Mouse (Mus musculus): ENCODE data around the gene Fyco1. TPM values are rescaled to one million over a fixed set of nuclear protein-coding genes. Genes with fewer than 3 reads are reported as not detected.
"Not testable (repeated sequence)": the region's sequence is repeated elsewhere in the genome, so short reads cannot be mapped to it uniquely, and the experiment has no call there.

Fyco1 gene
- polyA plus RNA-seq, 1 experiment from 2014 or later, result 10.8 TPM

DNA sequence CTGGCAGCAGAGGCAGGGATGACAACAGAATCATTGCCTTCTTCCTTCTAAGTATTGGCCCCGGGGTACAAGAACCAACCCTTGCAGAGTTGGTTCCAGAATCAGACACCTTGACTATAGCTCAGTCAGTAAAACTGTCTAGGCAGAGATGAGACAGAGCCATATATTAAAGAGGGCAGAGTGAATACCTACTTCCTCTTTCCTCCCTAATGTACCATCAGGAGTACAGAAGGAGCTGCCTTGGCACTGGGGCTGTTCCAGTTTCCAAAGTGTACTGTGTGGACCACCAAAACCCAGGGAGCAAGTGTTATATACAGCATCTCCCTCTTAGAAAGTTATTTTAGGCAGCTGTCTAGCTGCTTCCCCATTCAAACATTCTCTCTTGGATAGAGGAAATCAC is 50.2 kb downstream of the Fyco1 start:
- no peak for ATAC-seq (ENCODE audit: low FRiP score, low TSS enrichment)
- no peak overlapping the region for H3K9ac ChIP-seq (replicated peaks; ENCODE audit: low read length)
- 94% methylated on average over 1 of the region's 1 CpGs for WGBS
- H3K27ac ChIP-seq (ENCODE audit: low read length), result no peak overlapping the region
- H3K9me3 ChIP-seq (ENCODE audit: low read length), result no peaks in the 10 kb centered on the region
- peaks cover 11% of the 10 kb centered on the region for H3K36me3 ChIP-seq (ENCODE audit: insufficient read depth, low read length)
- H3K4me1 ChIP-seq (ENCODE audit: insufficient read depth, low read length), result no peaks in the 10 kb centered on the region
- H3K27me3 ChIP-seq (ENCODE audit: insufficient read depth, low read length), result no peaks in the 10 kb centered on the region
- H3K4me2 ChIP-seq (replicated peaks; ENCODE audit: low read depth, low read length), result no peak overlapping the region
- no peak overlapping the region for H3K4me3 ChIP-seq (ENCODE audit: low read length)

DNA sequence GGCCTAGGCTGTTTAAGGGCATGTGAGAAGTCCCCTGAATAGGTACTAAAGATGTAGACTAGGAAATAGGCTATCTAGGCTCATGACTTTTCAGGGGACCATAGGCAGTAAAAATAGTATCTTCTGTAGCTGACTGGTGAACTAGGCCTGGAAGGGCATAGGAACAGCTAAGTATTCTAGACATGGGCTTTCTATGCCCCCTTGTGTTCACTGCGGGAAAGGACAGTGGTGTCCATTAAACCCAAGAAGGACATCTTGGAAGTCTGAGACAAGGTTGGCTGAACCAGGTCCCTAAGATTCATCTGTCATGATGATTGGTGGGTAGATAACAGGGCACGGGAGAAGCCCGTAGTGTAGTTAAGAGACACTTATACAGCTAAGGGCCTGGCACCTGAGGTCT is 55.5 kb downstream of the Fyco1 start:
- no peak overlapping the region for H3K27ac ChIP-seq (ENCODE audit: low read length)
- no peak overlapping the region for H3K4me3 ChIP-seq (ENCODE audit: low read length)
- H3K36me3 ChIP-seq (ENCODE audit: insufficient read depth, low read length), result peaks cover 36% of the 10 kb centered on the region
- no peak overlapping the region for H3K4me2 ChIP-seq (replicated peaks; ENCODE audit: low read depth, low read length)
- no peak overlapping the region for H3K9ac ChIP-seq (replicated peaks; ENCODE audit: low read length)
- H3K4me1 ChIP-seq (ENCODE audit: insufficient read depth, low read length), result no peaks in the 10 kb centered on the region
- no peaks in the 10 kb centered on the region for H3K9me3 ChIP-seq (ENCODE audit: low read length)
- 49% methylated on average over 3 of the region's 3 CpGs for WGBS
- H3K27me3 ChIP-seq (ENCODE audit: insufficient read depth, low read length), result no peaks in the 10 kb centered on the region
- ATAC-seq (ENCODE audit: low FRiP score, low TSS enrichment), result peak; percentile 69; the same call in 1 of the 2 replicates

DNA sequence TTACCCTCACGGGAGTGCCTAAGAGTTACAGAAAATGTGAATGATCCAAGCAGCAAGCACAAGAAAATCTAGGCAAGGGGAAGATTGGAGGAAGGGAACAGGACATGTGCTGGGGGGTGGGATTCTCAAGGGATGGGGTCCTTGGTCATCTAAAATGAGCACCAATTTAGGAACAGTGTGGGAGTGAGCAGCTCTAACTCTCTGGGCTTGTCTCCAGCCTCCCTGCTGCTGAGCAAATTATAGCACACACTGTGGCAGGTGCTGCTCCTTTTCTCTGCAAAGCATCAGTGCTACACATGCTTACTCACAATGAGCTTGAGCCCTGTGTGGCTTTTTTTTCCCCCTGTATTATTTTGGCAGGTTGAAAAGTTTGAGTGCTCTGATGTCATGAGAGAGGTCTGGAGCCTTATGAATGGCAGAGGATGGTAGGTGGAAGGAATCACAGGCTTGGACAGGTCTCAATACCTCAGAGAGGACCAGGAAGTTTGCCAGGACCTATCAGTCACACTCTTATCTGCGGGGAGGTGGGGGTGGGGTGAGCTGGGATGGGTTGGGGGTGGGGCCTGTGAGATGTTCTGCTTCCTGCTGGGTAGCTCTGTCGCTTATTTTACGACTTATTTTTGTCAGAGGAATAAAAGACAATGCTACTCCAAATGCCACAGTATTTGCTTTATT is 62.7 kb downstream of the Fyco1 start:
- Histone ChIP-seq H3K27ac (ENCODE audit: low read length) (no peak overlapping the region), H3K36me3 (ENCODE audit: insufficient read depth, low read length) (peaks cover 33% of the 10 kb centered on the region), H3K4me2 (replicated peaks; ENCODE audit: low read depth, low read length) (no peak overlapping the region), H3K4me1 (ENCODE audit: insufficient read depth, low read length) (no peaks in the 10 kb centered on the region), H3K27me3 (ENCODE audit: insufficient read depth, low read length) (no peaks in the 10 kb centered on the region), H3K9ac (replicated peaks; ENCODE audit: low read length) (no peak overlapping the region), H3K9me3 (ENCODE audit: low read length) (peaks cover 4% of the 10 kb centered on the region), H3K4me3 (ENCODE audit: low read length) (no peak overlapping the region)
- 78% methylated on average over 4 of the region's 4 CpGs for WGBS
- no peak for ATAC-seq (ENCODE audit: low FRiP score, low TSS enrichment)

DNA sequence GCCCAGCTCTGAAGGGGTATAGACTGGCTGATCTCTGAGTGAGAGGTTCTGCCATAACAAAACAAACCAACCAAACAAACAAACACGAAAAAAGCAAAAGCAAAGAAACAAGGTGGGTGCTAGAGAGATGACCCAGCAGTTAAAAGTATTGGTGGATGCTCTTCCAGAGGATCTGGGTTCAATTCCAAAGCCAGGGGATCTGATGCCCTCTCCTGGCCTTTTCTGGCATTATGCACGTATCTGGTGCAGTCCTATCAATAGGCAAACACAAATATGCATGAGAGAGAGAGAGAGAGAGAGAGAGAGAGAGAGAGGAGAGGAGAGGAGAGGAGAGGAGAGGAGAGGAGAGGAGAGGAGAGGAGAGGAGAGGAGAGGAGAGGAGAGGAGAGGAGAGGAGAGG is 78.4 kb downstream of the Fyco1 start:
- WGBS, result 34% methylated on average over 2 of the region's 2 CpGs

DNA sequence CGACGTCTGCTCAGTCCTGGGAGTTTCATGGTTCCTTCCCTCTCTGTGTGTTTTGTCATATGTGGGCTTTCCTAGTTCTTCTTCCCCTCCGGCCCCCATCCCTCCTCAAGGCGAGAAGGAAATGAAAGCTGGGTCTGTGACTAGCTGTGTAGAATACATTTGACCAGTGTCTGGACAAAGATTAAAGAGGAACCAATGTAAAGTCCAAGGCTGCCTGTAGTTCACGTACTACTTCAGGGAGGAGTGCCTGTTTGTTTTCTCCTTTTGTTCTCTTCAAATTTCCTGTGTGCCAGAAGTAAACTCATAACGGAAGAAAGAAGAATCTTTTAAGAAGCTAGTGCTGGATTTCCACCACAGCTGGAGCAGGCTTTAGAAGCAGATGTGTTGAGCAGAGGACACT is 82.2 kb downstream of the Fyco1 start:
- no peaks in the 10 kb centered on the region for H3K36me3 ChIP-seq (ENCODE audit: insufficient read depth, low read length)
- no peaks in the 10 kb centered on the region for H3K27me3 ChIP-seq (ENCODE audit: insufficient read depth, low read length)
- ATAC-seq (ENCODE audit: low FRiP score, low TSS enrichment), result no peak
- no peak overlapping the region for H3K4me2 ChIP-seq (replicated peaks; ENCODE audit: low read depth, low read length)
- H3K4me1 ChIP-seq (ENCODE audit: insufficient read depth, low read length), result no peaks in the 10 kb centered on the region
- no peak overlapping the region for H3K27ac ChIP-seq (ENCODE audit: low read length)
- H3K9me3 ChIP-seq (ENCODE audit: low read length), result no peaks in the 10 kb centered on the region
- no peak overlapping the region for H3K9ac ChIP-seq (replicated peaks; ENCODE audit: low read length)
- no peak overlapping the region for H3K4me3 ChIP-seq (ENCODE audit: low read length)
- 46% methylated on average over 6 of the region's 6 CpGs for WGBS

More for the DNA sequence above, 78.4 kb downstream of the Fyco1 start:
- H3K27ac ChIP-seq (ENCODE audit: low read length); ATAC-seq (ENCODE audit: low FRiP score, low TSS enrichment); H3K9me3 ChIP-seq (ENCODE audit: low read length); H3K27me3 ChIP-seq (ENCODE audit: insufficient read depth, low read length); H3K36me3 ChIP-seq (ENCODE audit: insufficient read depth, low read length); H3K4me1 ChIP-seq (ENCODE audit: insufficient read depth, low read length); H3K4me3 ChIP-seq (ENCODE audit: low read length); H3K4me2 ChIP-seq (replicated peaks; ENCODE audit: low read depth, low read length); H3K9ac ChIP-seq (replicated peaks; ENCODE audit: low read length): not testable (repeated sequence)

DNA sequence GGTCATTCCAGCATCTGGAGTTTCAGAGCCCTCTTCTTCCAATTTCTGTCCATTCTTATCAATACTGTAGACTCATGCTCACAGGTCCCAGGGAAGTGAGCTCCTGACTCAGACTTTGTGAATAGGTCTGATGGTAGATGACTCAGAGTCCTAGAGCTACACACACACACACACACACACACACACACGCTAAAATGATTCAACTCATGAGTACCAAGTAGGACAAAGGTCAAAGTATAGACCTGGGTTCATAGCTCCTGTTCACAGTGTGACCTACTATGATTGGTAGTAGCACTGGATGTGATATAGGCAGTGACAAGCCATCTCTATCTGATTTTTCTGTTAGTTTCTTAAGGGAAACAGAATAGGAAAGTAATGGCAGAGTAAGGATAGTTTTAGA is 83.3 kb downstream of the Fyco1 start:
- Histone ChIP-seq H3K4me3 (ENCODE audit: low read length) (no peak overlapping the region), H3K27me3 (ENCODE audit: insufficient read depth, low read length) (no peaks in the 10 kb centered on the region), H3K9me3 (ENCODE audit: low read length) (no peaks in the 10 kb centered on the region), H3K4me1 (ENCODE audit: insufficient read depth, low read length) (no peaks in the 10 kb centered on the region), H3K9ac (replicated peaks; ENCODE audit: low read length) (no peak overlapping the region), H3K36me3 (ENCODE audit: insufficient read depth, low read length) (no peaks in the 10 kb centered on the region), H3K4me2 (replicated peaks; ENCODE audit: low read depth, low read length) (no peak overlapping the region), H3K27ac (ENCODE audit: low read length) (no peak overlapping the region)
- 88% methylated on average over 1 of the region's 1 CpGs for WGBS
- no peak for ATAC-seq (ENCODE audit: low FRiP score, low TSS enrichment)

DNA sequence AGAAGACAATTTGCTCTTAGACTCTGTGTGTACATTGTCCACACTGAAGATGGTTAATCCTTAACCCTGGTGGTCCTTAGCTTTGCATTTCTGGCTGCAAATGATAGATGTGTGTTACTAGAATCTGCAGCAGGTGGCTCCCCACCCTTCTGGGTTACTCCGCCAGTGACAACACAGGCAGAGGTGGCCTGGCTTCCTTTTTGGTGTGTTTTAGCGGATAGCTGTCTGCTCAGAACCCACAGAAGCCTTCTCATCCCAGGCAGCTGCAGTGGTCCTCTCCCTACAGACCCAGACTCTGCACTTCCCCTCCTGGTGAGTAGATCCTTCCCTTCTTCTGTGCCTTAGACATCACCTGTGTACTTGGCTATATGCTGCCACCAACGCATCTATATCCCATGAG is 84.7 kb downstream of the Fyco1 start:
- Histone ChIP-seq H3K4me1 (ENCODE audit: insufficient read depth, low read length) (no peaks in the 10 kb centered on the region), H3K9me3 (ENCODE audit: low read length) (no peaks in the 10 kb centered on the region), H3K36me3 (ENCODE audit: insufficient read depth, low read length) (no peaks in the 10 kb centered on the region), H3K4me3 (ENCODE audit: low read length) (no peak overlapping the region), H3K9ac (replicated peaks; ENCODE audit: low read length) (no peak overlapping the region), H3K4me2 (replicated peaks; ENCODE audit: low read depth, low read length) (no peak overlapping the region), H3K27me3 (ENCODE audit: insufficient read depth, low read length) (no peaks in the 10 kb centered on the region), H3K27ac (ENCODE audit: low read length) (no peak overlapping the region)
- no peak for ATAC-seq (ENCODE audit: low FRiP score, low TSS enrichment)
- 95% methylated on average over 3 of the region's 3 CpGs for WGBS

DNA sequence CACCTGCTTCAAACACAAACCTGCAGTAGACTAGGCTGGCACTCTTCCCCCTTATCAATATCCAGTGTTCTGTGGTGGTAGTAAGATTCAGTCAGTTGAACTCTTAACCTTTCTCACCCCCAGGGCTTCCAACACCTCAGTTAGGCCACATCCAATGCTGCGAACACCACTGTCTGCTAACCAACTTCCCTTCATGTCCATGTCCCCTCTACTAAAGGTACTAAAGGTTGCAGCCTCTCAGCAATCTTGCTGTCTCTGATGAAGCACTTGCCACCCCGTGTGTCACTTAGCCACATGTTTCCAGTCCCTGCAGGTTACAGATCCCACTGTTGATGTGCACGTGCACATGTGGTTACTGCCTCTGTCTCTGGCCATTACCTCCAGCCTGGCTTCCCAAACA is 87.9 kb downstream of the Fyco1 start:
- no peak overlapping the region for H3K27ac ChIP-seq (ENCODE audit: low read length)
- WGBS, result 81% methylated on average over 3 of the region's 3 CpGs
- H3K4me3 ChIP-seq (ENCODE audit: low read length), result no peak overlapping the region
- no peaks in the 10 kb centered on the region for H3K36me3 ChIP-seq (ENCODE audit: insufficient read depth, low read length)
- ATAC-seq (ENCODE audit: low FRiP score, low TSS enrichment), result no peak
- no peaks in the 10 kb centered on the region for H3K9me3 ChIP-seq (ENCODE audit: low read length)
- H3K27me3 ChIP-seq (ENCODE audit: insufficient read depth, low read length), result no peaks in the 10 kb centered on the region
- no peaks in the 10 kb centered on the region for H3K4me1 ChIP-seq (ENCODE audit: insufficient read depth, low read length)
- no peak overlapping the region for H3K9ac ChIP-seq (replicated peaks; ENCODE audit: low read length)
- no peak overlapping the region for H3K4me2 ChIP-seq (replicated peaks; ENCODE audit: low read depth, low read length)

DNA sequence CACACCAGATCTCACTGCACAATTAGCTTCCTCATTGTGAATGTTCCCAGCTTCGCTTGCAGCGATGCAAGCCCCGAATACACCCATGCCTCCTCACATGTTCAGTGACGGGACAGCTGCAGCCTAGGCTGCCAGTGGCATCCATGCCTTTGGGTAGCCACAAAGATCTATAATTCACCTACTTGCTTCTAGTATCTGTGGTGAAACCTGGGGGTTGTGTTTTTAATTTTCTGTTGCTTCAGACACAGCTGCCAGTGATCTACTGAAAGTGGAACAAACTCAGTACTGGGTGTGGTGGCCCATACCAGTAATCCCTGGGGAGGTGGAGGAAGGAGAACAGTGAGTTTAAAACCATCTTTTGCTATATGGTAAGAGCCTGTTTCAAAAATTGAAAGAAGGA is 88.8 kb downstream of the Fyco1 start:
- Histone ChIP-seq H3K27ac (ENCODE audit: low read length) (no peak overlapping the region), H3K4me3 (ENCODE audit: low read length) (no peak overlapping the region), H3K4me2 (replicated peaks; ENCODE audit: low read depth, low read length) (no peak overlapping the region), H3K36me3 (ENCODE audit: insufficient read depth, low read length) (no peaks in the 10 kb centered on the region), H3K9ac (replicated peaks; ENCODE audit: low read length) (no peak overlapping the region), H3K9me3 (ENCODE audit: low read length) (no peaks in the 10 kb centered on the region), H3K27me3 (ENCODE audit: insufficient read depth, low read length) (no peaks in the 10 kb centered on the region), H3K4me1 (ENCODE audit: insufficient read depth, low read length) (no peaks in the 10 kb centered on the region)
- no peak for ATAC-seq (ENCODE audit: low FRiP score, low TSS enrichment)
- WGBS, result 88% methylated on average over 4 of the region's 4 CpGs

DNA sequence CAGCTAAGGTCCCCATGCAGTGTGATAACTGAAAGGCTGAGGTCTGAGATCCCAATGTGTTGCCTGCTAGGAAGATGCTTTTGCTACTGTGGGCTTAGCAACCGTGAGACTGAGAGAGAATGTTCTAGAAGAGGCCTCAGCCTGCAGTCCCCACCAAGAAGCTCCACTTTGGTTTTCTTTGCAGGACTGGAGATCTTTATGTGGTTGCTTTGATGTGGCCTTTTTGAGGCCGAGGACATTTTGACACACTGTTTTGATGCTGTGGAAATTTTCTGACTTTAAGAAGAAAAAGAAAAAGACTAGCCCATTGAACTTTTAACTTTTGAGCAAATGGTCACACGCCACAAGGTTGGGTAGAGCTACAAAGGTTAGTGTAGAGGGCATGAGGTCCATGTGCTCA is 90.9 kb downstream of the Fyco1 start:
- Histone ChIP-seq H3K4me2 (replicated peaks; ENCODE audit: low read depth, low read length) (no peak overlapping the region), H3K4me3 (ENCODE audit: low read length) (no peak overlapping the region), H3K36me3 (ENCODE audit: insufficient read depth, low read length) (no peaks in the 10 kb centered on the region), H3K9ac (replicated peaks; ENCODE audit: low read length) (no peak overlapping the region), H3K4me1 (ENCODE audit: insufficient read depth, low read length) (no peaks in the 10 kb centered on the region), H3K9me3 (ENCODE audit: low read length) (no peaks in the 10 kb centered on the region), H3K27me3 (ENCODE audit: insufficient read depth, low read length) (no peaks in the 10 kb centered on the region), H3K27ac (ENCODE audit: low read length) (no peak overlapping the region)
- no peak for ATAC-seq (ENCODE audit: low FRiP score, low TSS enrichment)
- 79% methylated on average over 3 of the region's 3 CpGs for WGBS
